Mouse (Mus musculus) erythroid progenitor cell, adult 5-6 weeks (primary cell): ENCODE measurements around the gene Fbxw7. TPM values are rescaled to one million over a fixed set of nuclear protein-coding genes. Genes with fewer than 3 reads are reported as not detected.
A peak's percentile ranks its signal among the peaks of the same experiment; 100 is the strongest.
"Not testable (repeated sequence)": the region's sequence is repeated elsewhere in the genome, so short reads cannot be mapped to it uniquely, and the experiment has no call there.

Experiments
- ATAC-seq: replicated peaks from 2 replicates; pipeline ENCODE4 v1.8.0; 2016; ENCODE audit warnings: moderate number of reproducible peaks, mild to moderate bottlenecking, moderate TSS enrichment, inconsistent platforms; ENCODE audit not compliant: poor library complexity, low FRiP score, severe bottlenecking
- total RNA-seq, 2 experiments: library from RNA; stranded (forward) in 1 of 2; stranded (reverse) in 1 of 2; fragments of 150-400 nt in 1 of 2; fragments of 186-747, 209-891 nt in 1 of 2; gene quantifications; 2 replicates each; pipeline versions ENCODE4 v1.2.3 to v1.2.4; 2015 to 2017; ENCODE audit warnings: low replicate concordance in 2 of 2

Gene Fbxw7
- total RNA-seq, 2 experiments from 2014 or later: 9.6 to 18.0 TPM

DNA sequence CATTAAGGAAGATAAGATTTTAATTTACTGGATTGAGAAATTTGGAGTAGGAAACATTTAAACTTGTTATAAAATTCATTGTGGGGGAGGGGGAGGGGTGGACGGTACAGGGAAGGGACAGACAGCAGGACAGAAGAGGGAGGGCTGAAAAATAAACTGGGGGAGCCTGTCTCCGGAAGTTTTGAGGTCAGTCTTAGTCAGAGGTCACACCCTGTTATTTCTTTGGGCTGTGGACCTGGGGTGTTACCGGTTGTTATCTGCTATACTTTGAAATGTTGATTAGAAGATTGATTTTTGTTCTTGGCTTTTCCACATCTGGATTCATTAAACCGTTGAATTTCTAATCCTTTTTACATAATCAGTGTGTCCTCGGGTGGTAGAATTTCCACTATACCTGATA, 10.9 kb downstream of the Fbxw7 start:
- ATAC-seq: no peak

DNA sequence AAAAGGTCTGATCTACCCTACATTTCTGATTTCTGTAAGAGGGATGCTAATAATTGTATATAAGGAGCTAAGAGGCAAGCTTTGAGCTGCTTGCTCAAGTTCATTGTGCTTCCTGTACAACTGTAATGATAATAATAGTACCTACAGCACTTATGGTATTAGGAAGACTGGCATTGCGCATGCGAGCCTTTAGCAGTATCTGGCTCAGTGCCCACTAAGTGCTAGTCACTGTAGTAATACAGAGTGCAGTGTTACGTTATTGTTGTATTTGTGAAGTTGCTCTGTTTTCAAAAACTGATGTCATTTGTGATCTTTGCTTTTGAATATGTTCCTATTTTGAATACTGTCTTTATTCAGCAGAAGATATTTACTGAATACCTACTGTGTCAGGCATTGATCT, 11.3 kb downstream of the Fbxw7 start:
- ATAC-seq: no peak

DNA sequence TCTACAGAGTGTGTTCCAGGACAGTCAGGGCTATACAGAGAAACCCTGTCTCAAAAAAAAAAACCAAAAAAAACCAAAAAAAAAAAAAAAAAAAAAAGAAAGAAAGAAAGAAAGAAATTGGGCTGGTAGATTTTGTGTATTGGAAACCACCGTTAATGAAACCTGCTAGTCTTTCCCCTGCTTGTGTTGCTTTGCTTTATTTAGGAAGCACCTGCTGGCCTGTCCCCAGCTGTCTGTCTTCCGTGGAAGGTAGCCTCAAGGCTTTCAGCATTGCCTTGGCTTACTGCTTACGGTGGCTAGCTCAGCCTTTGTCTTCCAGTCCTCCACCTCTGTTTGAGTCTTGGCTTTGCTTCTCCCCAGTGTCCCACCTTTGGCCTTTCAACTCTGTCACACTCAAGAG, 11.9 kb downstream of the Fbxw7 start:
- ATAC-seq: no peak

DNA sequence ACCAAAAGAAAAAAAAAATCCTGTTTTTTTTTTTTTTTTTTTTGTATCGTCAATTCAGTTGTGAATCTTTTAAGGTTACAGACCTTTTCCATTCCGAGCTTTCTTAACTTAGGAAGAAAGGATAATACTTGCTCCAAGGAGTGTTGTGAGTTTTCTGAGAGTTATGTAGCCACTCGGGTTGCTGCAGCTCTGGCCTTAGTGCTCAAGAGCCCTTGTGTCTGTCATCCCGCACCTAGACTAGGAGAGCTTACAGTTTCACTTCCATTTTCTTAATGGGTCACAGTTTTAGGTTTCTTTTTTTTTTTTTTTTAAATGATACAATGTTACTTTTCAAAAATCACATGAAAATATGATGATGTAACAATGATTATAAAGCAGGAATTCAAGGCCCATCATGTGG, 12.5 kb downstream of the Fbxw7 start:
- no peak for ATAC-seq

DNA sequence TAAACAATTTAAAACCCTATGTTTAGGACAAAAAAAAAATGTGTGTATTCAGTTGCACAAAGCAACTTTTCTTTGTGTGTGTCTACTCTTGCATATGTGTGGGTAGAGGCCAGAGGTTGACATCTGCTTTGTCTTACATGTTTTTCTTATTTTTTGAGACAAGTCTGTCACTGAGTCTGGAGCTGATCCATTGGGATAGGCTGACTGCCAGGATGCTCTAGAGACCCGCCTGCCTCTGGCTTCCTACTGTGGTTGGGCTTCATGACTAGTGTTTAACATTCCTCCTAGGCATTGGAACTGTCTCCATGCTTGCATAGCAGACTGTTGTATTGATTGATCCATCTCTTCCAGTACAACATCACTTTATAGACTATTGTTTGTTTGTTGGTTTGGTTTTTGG, 14.3 kb downstream of the Fbxw7 start:
- ATAC-seq: no peak

DNA sequence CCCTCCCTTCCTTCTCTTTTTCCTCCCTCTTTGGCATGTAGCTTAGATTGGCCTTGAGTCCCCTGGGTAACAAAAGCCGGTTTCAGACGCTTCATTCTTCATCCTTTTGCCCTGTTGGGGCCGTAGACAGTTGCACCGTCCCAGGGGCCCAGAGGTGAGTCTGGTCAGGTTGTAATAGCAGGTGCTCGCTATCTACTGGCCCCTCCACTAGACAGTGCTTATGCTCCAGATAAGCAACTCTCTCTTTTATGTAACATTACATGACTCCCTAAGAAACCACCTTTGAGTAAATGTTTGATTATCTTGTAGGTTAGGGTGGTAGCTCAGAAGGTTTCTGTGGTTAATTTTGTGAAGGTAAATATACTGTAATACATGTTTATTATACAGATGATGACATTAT, 21.0 kb downstream of the Fbxw7 start:
- no peak for ATAC-seq

DNA sequence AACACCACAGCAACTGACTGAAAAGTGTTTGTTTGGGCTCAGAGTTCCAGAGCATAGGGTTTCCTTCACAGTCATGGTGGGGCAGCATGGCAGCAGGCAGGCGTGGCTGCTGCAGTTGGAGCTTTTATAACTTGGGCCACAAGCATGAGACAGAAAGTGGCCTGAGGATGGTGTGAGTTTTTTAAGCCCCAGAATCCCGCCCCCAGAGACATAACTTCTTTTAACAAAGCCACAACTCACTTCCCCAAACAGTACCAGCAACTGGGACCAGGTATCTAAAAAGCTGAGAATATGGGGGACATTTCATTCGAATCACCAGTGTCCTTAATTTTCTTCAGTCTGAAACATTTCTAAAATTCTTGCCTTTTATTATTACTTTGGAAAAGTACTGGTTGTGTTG, 22.9 kb downstream of the Fbxw7 start:
- no peak for ATAC-seq

DNA sequence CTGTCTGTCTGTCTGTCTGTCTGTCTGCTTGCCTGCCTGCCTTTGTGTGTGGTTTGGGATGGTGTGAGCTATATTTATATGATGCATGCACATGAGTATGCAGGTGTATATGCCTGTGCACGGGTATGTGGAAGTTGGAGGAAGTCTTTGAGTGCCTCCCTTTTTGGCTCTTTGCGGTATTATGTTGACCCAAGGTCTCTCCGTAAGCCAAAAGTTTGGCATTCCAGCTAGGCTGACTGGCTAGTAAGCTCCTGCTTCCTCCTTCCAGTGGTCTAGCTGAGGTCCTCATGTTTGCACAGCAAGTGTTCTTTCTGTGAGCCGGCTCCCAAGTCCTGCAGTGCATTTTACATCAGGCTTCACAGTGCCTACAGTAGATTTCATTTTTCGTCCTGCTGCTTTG, 24.4 kb downstream of the Fbxw7 start:
- ATAC-seq: no peak

DNA sequence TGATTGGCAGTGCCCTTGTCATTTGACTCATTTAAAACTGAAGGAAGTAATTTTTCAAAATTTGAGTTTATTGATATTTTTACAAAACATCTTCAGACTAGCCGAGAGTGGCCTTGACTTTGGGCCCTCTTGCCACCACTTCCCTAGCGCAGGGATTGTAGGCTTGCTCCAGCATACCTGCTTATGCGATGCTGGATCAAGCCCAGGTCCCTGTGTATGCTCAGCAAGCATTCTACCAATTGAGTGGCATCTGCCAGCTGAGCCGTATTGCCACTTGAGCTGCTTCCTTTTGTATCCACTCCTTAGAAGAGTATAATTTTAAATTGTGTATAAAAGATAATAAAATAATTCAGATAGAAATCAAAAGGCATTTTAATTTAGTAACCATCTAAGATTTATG, 26.2 kb downstream of the Fbxw7 start:
- ATAC-seq: no peak

DNA sequence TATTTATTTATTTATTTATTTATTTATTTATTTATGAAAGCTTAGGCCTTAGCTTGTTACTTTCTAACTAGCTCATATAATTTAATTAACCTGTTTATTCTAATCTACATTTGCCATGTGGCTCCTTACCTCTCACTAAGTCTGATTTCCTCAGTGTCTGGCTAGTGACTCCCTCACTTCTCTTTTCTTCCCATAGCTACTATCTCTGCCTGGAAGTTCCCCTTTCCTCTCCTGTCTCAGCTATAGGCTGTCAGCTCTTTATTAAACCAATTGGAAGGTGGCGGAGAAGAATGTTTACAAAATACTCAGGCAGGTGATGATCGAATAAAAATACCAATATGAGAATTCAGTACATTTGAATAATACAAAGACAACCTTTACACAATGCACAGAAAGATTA, 27.7 kb downstream of the Fbxw7 start:
- no peak for ATAC-seq

DNA sequence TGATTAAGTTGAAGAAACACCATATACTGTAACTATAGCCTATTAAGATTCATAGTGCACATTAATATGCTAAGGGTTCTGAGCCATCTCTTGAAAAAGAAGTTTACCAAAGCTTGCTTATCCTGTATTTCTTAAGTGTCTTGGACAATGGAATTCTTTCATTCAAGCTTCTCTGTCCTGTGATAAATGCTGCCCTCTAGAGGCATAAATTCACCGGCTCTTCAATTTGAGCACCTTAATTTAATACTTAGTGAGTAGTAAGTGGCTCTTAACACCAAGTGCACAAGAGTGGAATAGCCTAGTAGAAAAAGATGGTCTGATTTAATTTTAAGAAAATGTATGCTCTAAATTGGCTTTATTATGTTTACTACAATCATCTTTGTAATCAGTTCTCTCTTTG, 28.5 kb downstream of the Fbxw7 start:
- peak; percentile 63; the same call in 1 of the 2 replicates for ATAC-seq

DNA sequence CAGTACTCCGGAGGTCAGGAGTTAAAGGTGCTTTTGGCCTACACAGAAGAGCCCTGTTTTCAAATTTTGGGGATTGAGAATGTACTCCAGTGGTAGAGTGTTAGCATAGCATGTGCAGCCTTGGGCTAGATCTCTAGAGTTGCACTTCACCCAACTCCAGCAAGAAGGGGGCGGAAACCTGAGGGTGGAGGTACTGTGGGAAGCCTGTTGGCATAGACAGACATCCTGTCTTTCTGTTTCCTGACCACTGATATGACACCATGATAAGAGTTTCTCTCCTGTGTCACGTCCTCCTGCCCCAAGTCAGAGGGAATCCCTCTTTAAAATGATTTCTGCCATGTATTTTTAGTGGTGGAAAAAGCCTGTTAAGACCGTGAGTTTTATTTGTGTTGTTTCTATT, 33.7 kb downstream of the Fbxw7 start:
- no peak for ATAC-seq

DNA sequence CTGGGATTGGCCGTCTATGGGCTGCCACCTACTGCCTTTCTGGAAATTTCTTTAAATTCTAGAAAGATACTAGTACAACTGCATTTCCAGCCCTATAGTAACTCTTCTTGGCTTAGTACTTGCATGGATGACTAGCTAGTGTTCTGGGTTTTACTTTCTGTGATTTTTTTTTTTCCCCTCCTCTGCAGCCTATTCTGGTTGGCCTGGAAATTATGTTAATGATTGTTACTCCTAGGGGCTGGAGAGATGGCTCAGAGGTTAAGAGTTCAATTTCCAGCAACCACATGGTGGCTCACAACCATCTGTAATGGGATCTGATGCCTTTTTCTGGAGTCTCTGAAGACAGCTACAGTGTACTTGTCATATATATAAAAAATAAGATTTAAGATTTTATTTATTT, 35.4 kb downstream of the Fbxw7 start:
- no peak for ATAC-seq

DNA sequence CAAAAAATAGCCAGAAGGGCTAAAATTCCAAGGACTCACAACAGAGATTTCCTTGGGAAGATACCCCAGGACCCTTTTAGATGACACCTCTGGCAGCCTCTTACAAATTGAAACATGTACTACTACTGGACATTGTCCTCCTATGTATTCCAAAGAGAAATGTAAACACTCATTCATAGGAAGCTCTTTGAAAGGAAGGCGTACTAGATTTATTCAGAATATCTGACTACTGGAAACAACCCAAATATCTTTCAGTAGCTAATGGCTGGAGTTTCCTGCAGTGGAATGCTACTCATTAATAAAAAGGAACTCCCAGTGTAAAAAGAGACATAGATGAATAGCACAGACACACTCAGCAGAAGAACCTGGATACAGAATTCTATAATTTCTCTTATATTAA, 36.7 kb downstream of the Fbxw7 start:
- no peak for ATAC-seq

DNA sequence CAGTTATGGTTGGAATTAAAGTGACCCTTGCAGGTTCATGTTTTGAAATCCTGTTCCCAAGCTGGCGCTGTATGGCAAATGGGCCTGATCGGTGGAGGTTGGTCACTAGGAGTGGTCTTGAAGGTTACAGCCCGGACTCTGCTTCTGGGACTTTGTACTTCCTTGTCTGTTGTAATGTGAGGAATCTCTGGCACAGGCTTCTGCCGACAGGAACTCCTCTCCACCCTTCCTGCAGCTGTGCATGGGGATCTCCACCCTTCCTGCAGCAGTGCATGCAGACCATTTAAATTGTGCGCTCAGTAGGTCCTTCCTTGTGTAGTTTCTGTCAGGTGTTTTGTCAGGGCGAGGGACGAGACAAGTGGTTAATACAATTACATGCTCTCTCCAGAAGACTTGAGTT, 37.8 kb downstream of the Fbxw7 start:
- no peak for ATAC-seq

DNA sequence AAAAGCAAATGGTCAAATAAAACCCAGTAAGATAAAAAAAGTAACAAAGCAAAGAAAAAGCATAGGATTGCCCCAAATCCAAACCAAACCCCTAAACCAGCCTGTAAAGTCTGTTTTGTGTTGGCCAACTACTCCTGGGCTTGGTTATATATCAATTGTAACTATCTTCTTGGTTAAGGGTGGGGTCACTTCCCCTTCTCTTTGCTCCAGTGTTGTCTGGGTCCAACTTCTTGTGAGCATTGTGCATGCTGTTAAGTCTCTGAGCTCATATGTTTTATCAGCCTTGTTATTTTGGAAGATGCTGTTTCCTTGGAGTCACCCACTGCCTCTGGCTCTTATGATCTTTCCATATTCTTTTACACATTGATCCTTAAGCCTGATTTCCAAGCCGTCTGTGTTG, 39.4 kb downstream of the Fbxw7 start:
- ATAC-seq: no peak

DNA sequence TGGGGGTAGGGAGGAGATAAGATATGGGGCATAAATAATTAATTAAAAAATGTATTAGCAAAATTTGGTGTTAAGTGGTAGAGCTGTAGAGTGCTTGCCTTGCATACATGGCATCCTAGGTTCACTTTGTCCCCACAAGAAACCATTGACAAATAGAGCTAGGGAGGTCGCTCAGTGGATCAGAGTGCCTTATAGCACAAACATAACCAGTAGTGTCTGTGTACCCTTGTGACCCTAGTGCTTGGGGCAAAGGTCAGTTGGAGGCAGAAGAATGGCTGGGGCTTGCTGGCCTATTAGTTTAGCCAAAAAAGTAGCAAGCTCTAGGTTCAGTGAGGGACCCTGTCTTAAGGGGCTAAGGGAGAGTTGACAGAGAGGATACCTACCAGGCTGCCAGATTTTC, 45.6 kb downstream of the Fbxw7 start:
- ATAC-seq: no peak

DNA sequence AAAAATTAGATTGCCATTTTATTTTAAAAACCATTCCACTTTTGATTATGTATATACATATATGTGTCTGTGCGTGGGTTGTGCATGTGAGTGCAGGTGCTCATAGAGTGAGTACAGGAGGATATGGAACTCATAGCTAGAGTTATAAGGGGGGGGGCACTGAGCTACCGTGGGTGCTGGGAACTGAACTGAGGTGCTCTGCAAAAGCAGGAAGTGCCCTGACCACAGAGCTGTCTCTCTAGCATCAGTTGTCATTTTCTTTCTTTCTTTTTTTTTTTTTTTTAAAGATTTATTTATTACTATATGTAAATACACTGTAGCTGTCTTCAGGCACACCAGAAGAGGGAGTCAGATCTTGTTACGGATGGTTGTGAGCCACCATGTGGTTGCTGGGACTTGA, 46.7 kb downstream of the Fbxw7 start:
- not testable (repeated sequence) for ATAC-seq

DNA sequence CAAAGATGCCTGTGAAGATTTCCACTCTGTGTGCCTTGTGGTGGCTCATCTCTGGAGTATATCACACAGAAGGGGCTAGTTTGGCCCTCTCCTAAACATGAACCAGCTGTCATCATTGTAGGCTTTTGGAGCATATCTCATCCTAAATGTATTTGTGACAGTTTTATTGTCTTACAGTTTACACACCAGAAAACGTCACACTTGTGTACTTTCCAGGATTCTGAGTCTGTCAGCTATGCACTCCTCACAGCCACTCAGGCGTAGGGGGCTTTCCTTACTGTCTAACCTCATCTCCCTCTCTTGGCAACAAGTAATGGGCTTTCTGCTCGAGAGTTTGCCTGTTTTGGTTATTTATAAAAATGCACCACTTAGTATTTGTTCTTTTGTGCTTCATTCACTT, 50.6 kb downstream of the Fbxw7 start:
- no peak for ATAC-seq

DNA sequence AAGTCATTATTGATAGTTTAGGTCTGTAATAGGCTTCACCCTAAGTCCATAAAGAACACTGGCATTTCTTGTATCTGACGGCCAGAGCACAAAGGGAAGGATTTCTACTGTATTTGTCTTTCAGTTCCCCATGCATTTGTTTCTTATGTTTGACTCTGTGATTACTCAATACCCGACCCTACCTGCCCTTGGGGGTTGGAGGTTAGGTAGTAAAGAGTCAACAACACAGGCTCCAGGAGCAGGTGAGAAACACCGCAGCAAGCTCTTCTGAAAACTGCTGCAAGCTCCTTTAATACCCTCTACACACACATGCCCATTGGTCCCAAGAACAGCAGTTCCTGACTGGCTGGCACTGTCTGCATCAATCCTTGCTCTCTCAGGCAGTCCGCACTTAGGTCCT, 51.8 kb downstream of the Fbxw7 start:
- ATAC-seq: no peak

DNA sequence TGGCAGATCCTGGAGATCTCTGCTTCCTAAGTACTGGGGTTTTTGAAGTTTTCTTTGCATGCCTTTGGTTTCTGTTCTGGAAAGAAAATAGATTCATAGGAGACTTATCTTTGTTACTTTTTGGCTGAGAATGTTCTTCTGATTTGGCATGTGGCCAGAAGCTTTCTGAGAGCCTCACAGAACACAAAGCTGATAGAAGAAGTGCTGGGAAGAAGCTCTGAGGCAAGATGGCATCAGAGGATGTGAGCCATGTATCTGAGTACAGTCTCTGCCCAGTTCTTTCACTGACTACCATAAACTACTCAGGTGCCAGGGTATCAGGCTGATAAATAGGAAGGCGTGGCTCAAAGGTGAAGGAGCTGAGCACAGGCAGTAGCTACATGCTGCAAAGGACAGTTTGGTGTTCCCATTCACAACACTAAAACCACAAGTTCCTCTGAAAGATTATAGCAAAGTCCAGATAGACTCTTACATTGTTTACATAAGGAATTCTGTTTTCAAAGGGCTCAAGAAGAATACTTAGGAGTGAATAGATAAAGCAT, 52.4 kb downstream of the Fbxw7 start:
- no peak for ATAC-seq

DNA sequence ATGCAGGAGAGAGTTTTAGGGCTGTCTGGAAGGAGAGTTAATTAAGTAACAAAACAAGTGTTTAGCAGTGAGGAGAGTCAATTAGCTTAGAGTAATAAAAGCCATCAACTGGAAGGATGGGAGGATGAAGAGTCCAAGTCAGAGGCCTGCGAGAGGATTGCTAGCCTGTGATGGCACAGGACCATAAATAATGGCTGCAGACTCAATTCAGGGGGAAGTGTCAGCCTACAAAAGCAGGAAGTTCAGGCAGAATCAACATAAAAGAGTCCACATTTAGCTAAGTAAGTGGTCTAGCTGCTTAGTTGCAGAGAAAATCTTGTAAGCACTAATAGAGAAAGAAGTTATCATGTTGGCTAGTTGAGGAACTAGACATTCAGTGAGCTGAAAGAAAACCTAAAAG, 52.9 kb downstream of the Fbxw7 start:
- ATAC-seq: no peak

DNA sequence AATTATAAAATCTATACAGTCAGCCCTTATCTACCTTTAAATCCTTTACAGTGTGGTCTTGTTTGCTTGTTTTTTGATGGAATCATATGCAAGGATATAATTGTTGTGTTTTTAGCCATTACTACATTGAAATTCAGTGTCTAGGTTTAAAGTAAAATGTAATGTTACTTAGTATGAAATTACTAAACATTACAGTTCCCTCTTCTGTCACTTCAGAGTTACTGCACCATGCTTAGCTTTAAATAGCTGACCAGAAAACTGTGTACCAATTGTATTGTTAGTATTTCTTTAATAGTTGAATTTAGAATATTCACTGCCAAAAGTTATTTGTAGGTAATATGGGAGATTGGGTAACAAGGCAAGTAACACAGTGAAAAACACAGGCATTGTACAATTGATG, 55.1 kb downstream of the Fbxw7 start:
- no peak for ATAC-seq
